Mouse (Mus musculus) lung, adult 2 months (tissue): ENCODE data around the gene Sbp. TPM values are rescaled to one million over a fixed set of nuclear protein-coding genes. Genes with fewer than 3 reads are reported as not detected.

ENCODE experiments used
- DNase-seq: peaks from one replicate; pipeline ENCODE4 v3.0.0; 2022
- H3K4me1 ChIP-seq: fragments of 200-500 bp; 2 replicates; pipeline ENCODE4 v1.6.1; 2011; ENCODE audit warnings: low read length; ENCODE audit not compliant: control insufficient read depth, insufficient read depth
- H3K4me3 ChIP-seq: fragments of 200-500 bp; replicated peaks from 2 replicates; pipeline ENCODE3; 2011; ENCODE audit warnings: low read depth, mild to moderate bottlenecking, control low read depth, low read length; ENCODE audit errors: extremely low read depth
- CTCF ChIP-seq: fragments of 200-500 bp; IDR thresholded peaks from 2 replicates; pipeline ENCODE4 v1.5.1; 2011; ENCODE audit warnings: mild to moderate bottlenecking, low read length, control low read depth; ENCODE audit not compliant: insufficient read depth
- POLR2A ChIP-seq: fragments of 200-500 bp; IDR thresholded peaks from 2 replicates; pipeline ENCODE4 v1.6.1; 2011; ENCODE audit warnings: low read depth, mild to moderate bottlenecking, control low read depth, low read length, borderline replicate concordance; ENCODE audit errors: extremely low read depth
- WGBS: fragments of 180-500 bp; shearing (Covaris S2); methylation state at CpG from one replicate; pipeline ENCODE4 v1.1.7; 2018; 5-methylcytosine and 5-hydroxymethylcytosine counted together
- polyA plus RNA-seq: library from polyadenylated mRNA; depleted of rRNA; stranded (reverse); fragments of >200 nt; gene quantifications from 2 replicates; pipeline ENCODE4 v1.2.3, GENCODE M21; 2012; rRNA removed

Gene Sbp
- polyA plus RNA-seq, 1 experiment = not detected

GRCm38 (mm10) chr17:23984989-23985388 lies 43.5 kb downstream of the Sbp start:
- Histone ChIP-seq H3K4me3 (no peak overlapping the region), H3K4me1 (no peaks in the 10 kb centered on the region)
- DNase-seq = no peak
- no peak for TF ChIP-seq POLR2A
- TF ChIP-seq CTCF = no peak
- 63% methylated on average over 1 of the region's 1 CpGs for WGBS

GRCm38 (mm10) chr17:23989802-23990201 lies 48.3 kb downstream of the Sbp start:
- DNase-seq = peak; percentile 54
- WGBS = 30% methylated on average over 2 of the region's 2 CpGs

GRCm38 (mm10) chr17:23992789-23993553 lies 51.5 kb downstream of the Sbp start:
- DNase-seq = no peak
- no peak overlapping the region for H3K4me3 ChIP-seq

More at GRCm38 (mm10) chr17:23989802-23990201, 48.3 kb downstream of the Sbp start:
- Histone ChIP-seq H3K4me3 (no peak overlapping the region), H3K4me1 (peaks cover 2% of the 10 kb centered on the region; the same call in 1 of the 2 replicates)
- no peak for TF ChIP-seq POLR2A
- TF ChIP-seq CTCF = no peak

GRCm38 (mm10) chr17:23993559-23994428 lies 52.3 kb downstream of the Sbp start:
- Histone ChIP-seq H3K4me1 (peaks cover 2% of the 10 kb centered on the region; the same call in 1 of the 2 replicates), H3K4me3 (no peak overlapping the region)
- TF ChIP-seq POLR2A = no peak
- TF ChIP-seq CTCF = peak; percentile 55
- DNase-seq = peak; percentile 88
- WGBS = 14% methylated on average over 31 of the region's 31 CpGs

More at GRCm38 (mm10) chr17:23992789-23993553, 51.5 kb downstream of the Sbp start:
- peaks cover 2% of the 10 kb centered on the region; the same call in 1 of the 2 replicates for H3K4me1 ChIP-seq
- 68% methylated on average over 9 of the region's 9 CpGs for WGBS
- TF ChIP-seq POLR2A (no peak), CTCF (no peak)

- TF ChIP-seq CTCF (no peak), POLR2A (no peak)
- DNase-seq = no peak
- 69% methylated on average over 7 of the region's 7 CpGs for WGBS
These were observed 53.2 kb downstream of the Sbp start for GRCm38 (mm10) chr17:23994667-23995066.

More at GRCm38 (mm10) chr17:23994667-23995066, 53.2 kb downstream of the Sbp start:
- Histone ChIP-seq H3K4me3 (no peak overlapping the region), H3K4me1 (peaks cover 2% of the 10 kb centered on the region; the same call in 1 of the 2 replicates)

Other genes starting within 250 kb of the Sbp start
- gene 1520401A03Rik, start 218.9 kb upstream of the Sbp start, polyA plus RNA-seq = not detected in 2 replicates
- 21.8 and 25.3 TPM in 2 replicates for gene Pkmyt1, start 215.3 kb upstream of the Sbp start, polyA plus RNA-seq
- gene Paqr4, start 200.8 kb upstream of the Sbp start, polyA plus RNA-seq = 59.8 and 63.5 TPM in 2 replicates
- gene Kremen2, start 195.8 kb upstream of the Sbp start, polyA plus RNA-seq = 0.81 and 1.1 TPM in 2 replicates
- 37.1 and 39.1 TPM in 2 replicates for gene Flywch1, start 170.1 kb upstream of the Sbp start, polyA plus RNA-seq
- 8.0 and 8.8 TPM in 2 replicates for gene Flywch2, start 155.6 kb upstream of the Sbp start, polyA plus RNA-seq
- gene Srrm2, start 151.1 kb upstream of the Sbp start, polyA plus RNA-seq = 538 and 681 TPM in 2 replicates
- gene Elob, start 112.5 kb upstream of the Sbp start, polyA plus RNA-seq = 470 and 498 TPM in 2 replicates
- not detected in 2 replicates for gene Prss33, start 105.6 kb upstream of the Sbp start, polyA plus RNA-seq
- 5.1 TPM in 1 of 2 replicates, not detected in the other for gene Prss32, start 97.8 kb upstream of the Sbp start, polyA plus RNA-seq
- gene Prss41, start 97.5 kb upstream of the Sbp start, polyA plus RNA-seq = 0.66 and 0.78 TPM in 2 replicates
- gene Prss21, start 73.6 kb upstream of the Sbp start, polyA plus RNA-seq = not detected in 2 replicates
- not detected in 2 replicates for gene Dcpp1, start 60.8 kb upstream of the Sbp start, polyA plus RNA-seq
- gene Dcpp2, start 60.8 kb upstream of the Sbp start, polyA plus RNA-seq = not detected in 2 replicates
- gene Dcpp3, start 24.2 kb upstream of the Sbp start, polyA plus RNA-seq = not detected in 2 replicates
- gene Sbpl, start 13.6 kb downstream of the Sbp start, polyA plus RNA-seq = not detected in 2 replicates
- gene Prss30, start 38.9 kb downstream of the Sbp start, polyA plus RNA-seq = 1.5 and 2.7 TPM in 2 replicates
- gene Prss22, start 56.4 kb downstream of the Sbp start, polyA plus RNA-seq = 0.11 and 0.96 TPM in 2 replicates
- gene Prss27, start 96.5 kb downstream of the Sbp start, polyA plus RNA-seq = 0.24 and 12.9 TPM in 2 replicates
- 28.4 and 30.3 TPM in 2 replicates for gene Kctd5, start 131.8 kb downstream of the Sbp start, polyA plus RNA-seq
- 16.4 and 19.8 TPM in 2 replicates for gene Pdpk1, start 209.3 kb downstream of the Sbp start, polyA plus RNA-seq
- gene Amdhd2, start 222.1 kb downstream of the Sbp start, polyA plus RNA-seq = 58.3 and 58.8 TPM in 2 replicates
- gene Atp6v0c, start 228.0 kb downstream of the Sbp start, polyA plus RNA-seq = 880 and 1,077 TPM in 2 replicates